Mouse (Mus musculus) gastrocnemius, postnatal 10 days (tissue): ENCODE measurements around the gene Magea8. TPM values are rescaled to one million over a fixed set of nuclear protein-coding genes. Genes with fewer than 3 reads are reported as not detected.
"Not testable (repeated sequence)": the region's sequence is repeated elsewhere in the genome, so short reads cannot be mapped to it uniquely, and the experiment has no call there.

ENCODE experiments used
- DNase-seq: peaks from one replicate; pipeline ENCODE4 v3.0.0; 2021; ENCODE audit warnings: mixed read lengths
- long read RNA-seq, 2 experiments: library from polyadenylated mRNA; stranded (forward); transcript quantifications; one replicate each; pipeline ENCODE4 v2.0.0; 2021
- total RNA-seq, 2 experiments: library from RNA; stranded (reverse); gene quantifications; 2 replicates each; pipeline ENCODE4 v1.2.3; 2021

The Magea8 gene
- not detected for total RNA-seq
- long read RNA-seq, experiment 1 = 0 reads
- long read RNA-seq, experiment 2 = 0 reads

- DNase-seq = not testable (repeated sequence)
Observed at GRCm38 (mm10) chrX:154995750-154996149, at the start of gene Magea8. Gene Magea8, minus strand, starts transcription at chrX:154995850.

- not testable (repeated sequence) for DNase-seq
Observed at GRCm38 (mm10) chrX:154949405-154949804, 46.2 kb downstream of the Magea8 start, which contains the start of gene Magea3. Gene Magea3, minus strand, starts transcription at chrX:154949505.

GRCm38 (mm10) chrX:154935887-154936286 lies 59.8 kb downstream of the Magea8 start, which contains the start of gene Magea6:
Gene Magea6, minus strand, starts transcription at chrX:154935987.
- DNase-seq = not testable (repeated sequence)

Other genes starting within 250 kb of the Magea8 start
- gene Cldn34b1, start 105.6 kb downstream of the Magea8 start, total RNA-seq = not detected
- gene Magea6, start 59.9 kb downstream of the Magea8 start, total RNA-seq = not detected
- gene Magea3, start 46.3 kb downstream of the Magea8 start, total RNA-seq = not detected
- gene Magea5, start 67.3 kb upstream of the Magea8 start, total RNA-seq = not detected
- gene Magea1, start 93.9 kb upstream of the Magea8 start, total RNA-seq = not detected
- gene Magea2, start 97.8 kb upstream of the Magea8 start, total RNA-seq = not detected
- gene Cldn34b2, start 132.6 kb upstream of the Magea8 start, total RNA-seq = not detected
- 10 to 100 TPM; 23.7 to 24.2 TPM for gene Sat1, start 220.6 kb upstream of the Magea8 start, total RNA-seq